Mouse (Mus musculus) kidney, embryonic 14.5 days (tissue): ENCODE measurements at regions not wholly inside any gene's neighbourhood (a gene's known extent, or its start where the extent isn't known, plus 50 kb on each side); places are given as distances from the start of the nearest gene placed in this dataset.

Source experiments
- ATAC-seq: fragments of 200-750 bp; cut with Nextera tagmentation; 2 replicates; pipeline ENCODE4 v1.8.0; 2017; ENCODE audit warnings: moderate number of reproducible peaks, mild to moderate bottlenecking, moderate TSS enrichment, moderate library complexity; ENCODE audit not compliant: low FRiP score, low TSS enrichment
- H3K27ac ChIP-seq: fragments of 300-500 bp; sonication (generic); 2 replicates; pipeline ENCODE4 v1.5.1; 2014; ENCODE audit warnings: low read depth, mild to moderate bottlenecking, low read length, moderate library complexity, mixed read lengths
- H3K27me3 ChIP-seq: fragments of 300-500 bp; sonication (generic); 2 replicates; pipeline ENCODE4 v1.6.1; 2014; ENCODE audit warnings: mild to moderate bottlenecking, low read length; ENCODE audit not compliant: control insufficient read depth, insufficient read depth
- H3K36me3 ChIP-seq: fragments of 300-500 bp; sonication (generic); 2 replicates; pipeline ENCODE4 v1.6.1; 2014; ENCODE audit warnings: low read length, mixed read lengths; ENCODE audit not compliant: control insufficient read depth, insufficient read depth
- H3K4me1 ChIP-seq: fragments of 300-500 bp; sonication (generic); 2 replicates; pipeline ENCODE4 v1.6.1; 2014; ENCODE audit warnings: low read length, mixed read lengths; ENCODE audit not compliant: control insufficient read depth, insufficient read depth
- H3K4me2 ChIP-seq: fragments of 300-500 bp; sonication (generic); replicated peaks from 2 replicates; pipeline ENCODE4 v1.6.1; 2014; ENCODE audit warnings: low read depth, mild to moderate bottlenecking, low read length
- H3K4me3 ChIP-seq: fragments of 300-500 bp; sonication (generic); 2 replicates; pipeline ENCODE4 v1.5.1; 2014; ENCODE audit warnings: mild to moderate bottlenecking, low read length
- H3K9ac ChIP-seq: fragments of 300-500 bp; sonication (generic); 2 replicates; pipeline ENCODE4 v1.6.1; 2014; ENCODE audit warnings: low read depth, mild to moderate bottlenecking, low read length, moderate library complexity
- H3K9me3 ChIP-seq: fragments of 300-500 bp; sonication (generic); 2 replicates; pipeline ENCODE4 v1.6.1; 2016; ENCODE audit warnings: low read length; ENCODE audit not compliant: control insufficient read depth
- WGBS: fragments of 180-500 bp; shearing (Covaris S2); extraction: QIAGEN DNeasy Blood & Tissue Kit; methylation state at CpG from one replicate; pipeline ENCODE4 v1.1.7; 2014; 5-methylcytosine and 5-hydroxymethylcytosine counted together

GRCm38 (mm10) chr14:103458340-103458739, 54.8 kb upstream of the Scel start:
- H3K9me3 ChIP-seq, result no peaks in the 10 kb centered on the region
- H3K4me2 ChIP-seq, result no peak overlapping the region
- H3K4me3 ChIP-seq, result no peak overlapping the region
- H3K27ac ChIP-seq, result no peak overlapping the region
- no peak for ATAC-seq
- no peaks in the 10 kb centered on the region for H3K27me3 ChIP-seq
- no peaks in the 10 kb centered on the region for H3K4me1 ChIP-seq
- no peaks in the 10 kb centered on the region for H3K36me3 ChIP-seq
- H3K9ac ChIP-seq, result no peak overlapping the region

- Histone ChIP-seq H3K27ac (no peak overlapping the region), H3K4me1 (no peaks in the 10 kb centered on the region), H3K4me3 (no peak overlapping the region), H3K36me3 (no peaks in the 10 kb centered on the region), H3K4me2 (no peak overlapping the region), H3K9me3 (no peaks in the 10 kb centered on the region), H3K9ac (no peak overlapping the region), H3K27me3 (no peaks in the 10 kb centered on the region)
- 93% methylated on average over 1 of the region's 1 CpGs for WGBS
- no peak for ATAC-seq
Observed at GRCm38 (mm10) chr14:103456106-103456505, 57.0 kb upstream of the Scel start.

GRCm38 (mm10) chr14:103450756-103451155, 62.4 kb upstream of the Scel start:
- Histone ChIP-seq H3K36me3 (no peaks in the 10 kb centered on the region), H3K9ac (no peak overlapping the region), H3K4me1 (no peaks in the 10 kb centered on the region), H3K4me2 (no peak overlapping the region), H3K27ac (no peak overlapping the region), H3K9me3 (no peaks in the 10 kb centered on the region), H3K27me3 (no peaks in the 10 kb centered on the region), H3K4me3 (no peak overlapping the region)
- ATAC-seq, result no peak
- WGBS, result 92% methylated on average over 6 of the region's 6 CpGs

- WGBS, result 75% methylated on average over 5 of the region's 5 CpGs
- no peaks in the 10 kb centered on the region for H3K9me3 ChIP-seq
- H3K36me3 ChIP-seq, result no peaks in the 10 kb centered on the region
- no peak overlapping the region for H3K9ac ChIP-seq
- no peaks in the 10 kb centered on the region for H3K4me1 ChIP-seq
- H3K4me3 ChIP-seq, result no peak overlapping the region
- no peak for ATAC-seq
- H3K27ac ChIP-seq, result no peak overlapping the region
- no peaks in the 10 kb centered on the region for H3K27me3 ChIP-seq
- H3K4me2 ChIP-seq, result no peak overlapping the region
Observed at GRCm38 (mm10) chr14:103449447-103449846, 63.7 kb upstream of the Scel start.

GRCm38 (mm10) chr14:103449033-103449432, 64.1 kb upstream of the Scel start:
- 62% methylated on average over 7 of the region's 7 CpGs for WGBS
- Histone ChIP-seq H3K4me3 (no peak overlapping the region), H3K9me3 (no peaks in the 10 kb centered on the region), H3K4me1 (no peaks in the 10 kb centered on the region), H3K9ac (no peak overlapping the region), H3K36me3 (no peaks in the 10 kb centered on the region), H3K4me2 (no peak overlapping the region), H3K27ac (no peak overlapping the region), H3K27me3 (no peaks in the 10 kb centered on the region)
- no peak for ATAC-seq

- 31% methylated on average over 2 of the region's 2 CpGs for WGBS
- Histone ChIP-seq H3K9me3 (no peaks in the 10 kb centered on the region), H3K36me3 (no peaks in the 10 kb centered on the region), H3K27ac (no peak overlapping the region), H3K9ac (no peak overlapping the region), H3K4me2 (no peak overlapping the region), H3K4me1 (no peaks in the 10 kb centered on the region), H3K27me3 (no peaks in the 10 kb centered on the region), H3K4me3 (no peak overlapping the region)
- ATAC-seq, result peak; percentile 92
Observed at GRCm38 (mm10) chr14:103446671-103447070, 66.5 kb upstream of the Scel start.

- H3K9ac ChIP-seq, result no peak overlapping the region
- H3K4me2 ChIP-seq, result no peak overlapping the region
- H3K9me3 ChIP-seq, result no peaks in the 10 kb centered on the region
- no peaks in the 10 kb centered on the region for H3K27me3 ChIP-seq
- H3K27ac ChIP-seq, result no peak overlapping the region
- 80% methylated on average over 15 of the region's 15 CpGs for WGBS
- no peak overlapping the region for H3K4me3 ChIP-seq
- H3K36me3 ChIP-seq, result no peaks in the 10 kb centered on the region
- ATAC-seq, result no peak
- H3K4me1 ChIP-seq, result no peaks in the 10 kb centered on the region
Observed at GRCm38 (mm10) chr14:103441454-103442065, 71.6 kb upstream of the Scel start.

GRCm38 (mm10) chr14:103440243-103440642, 72.9 kb upstream of the Scel start:
- ATAC-seq, result no peak
- no peaks in the 10 kb centered on the region for H3K4me1 ChIP-seq
- WGBS, result 87% methylated on average over 8 of the region's 8 CpGs
- H3K27me3 ChIP-seq, result no peaks in the 10 kb centered on the region
- H3K36me3 ChIP-seq, result no peaks in the 10 kb centered on the region
- no peak overlapping the region for H3K27ac ChIP-seq
- H3K9me3 ChIP-seq, result no peaks in the 10 kb centered on the region
- no peak overlapping the region for H3K4me3 ChIP-seq
- H3K4me2 ChIP-seq, result no peak overlapping the region
- no peak overlapping the region for H3K9ac ChIP-seq

GRCm38 (mm10) chr14:103434218-103434617, 78.9 kb upstream of the Scel start:
- no peak overlapping the region for H3K9ac ChIP-seq
- H3K4me1 ChIP-seq, result no peaks in the 10 kb centered on the region
- no peak overlapping the region for H3K27ac ChIP-seq
- H3K4me2 ChIP-seq, result no peak overlapping the region
- no peak overlapping the region for H3K4me3 ChIP-seq
- H3K9me3 ChIP-seq, result no peaks in the 10 kb centered on the region
- H3K27me3 ChIP-seq, result no peaks in the 10 kb centered on the region
- ATAC-seq, result no peak
- H3K36me3 ChIP-seq, result no peaks in the 10 kb centered on the region
- WGBS, result 68% methylated on average over 4 of the region's 4 CpGs
